Mouse (Mus musculus) right cerebral cortex, postnatal 4 days (tissue): Measurements from ENCODE around the gene Nolc1.

Source experiments
- DNase-seq: peaks from one replicate; pipeline ENCODE4 v3.0.0-alpha.2; 2022

The Nolc1 gene

GRCm38 (mm10) chr19:46075616-46076607 lies at the start of gene Nolc1:
Gene Nolc1, plus strand, starts transcription at chr19:46075863.
- DNase-seq = peak; percentile 99

GRCm38 (mm10) chr19:46026567-46026966 lies 49.1 kb upstream of the Nolc1 start:
- DNase-seq = no peak

- DNase-seq = no peak
These were observed 46.8 kb upstream of the Nolc1 start for GRCm38 (mm10) chr19:46028747-46029320.

- no peak for DNase-seq
These were observed 46.0 kb upstream of the Nolc1 start for GRCm38 (mm10) chr19:46029652-46030051.

- DNase-seq = no peak
These were observed 45.3 kb upstream of the Nolc1 start for GRCm38 (mm10) chr19:46030196-46030983.

GRCm38 (mm10) chr19:46031689-46032432 lies 43.8 kb upstream of the Nolc1 start:
- DNase-seq = no peak

- no peak for DNase-seq
These were observed 42.7 kb upstream of the Nolc1 start for GRCm38 (mm10) chr19:46032731-46033510.

- no peak for DNase-seq
These were observed 41.8 kb upstream of the Nolc1 start for GRCm38 (mm10) chr19:46033911-46034310.

- DNase-seq = no peak
These were observed 39.7 kb upstream of the Nolc1 start for GRCm38 (mm10) chr19:46035971-46036370.

- no peak for DNase-seq
These were observed 39.0 kb upstream of the Nolc1 start for GRCm38 (mm10) chr19:46036477-46037242.

- DNase-seq = no peak
These were observed 38.3 kb upstream of the Nolc1 start for GRCm38 (mm10) chr19:46037243-46037924.

GRCm38 (mm10) chr19:46037925-46038850 lies 37.5 kb upstream of the Nolc1 start:
- DNase-seq = no peak

GRCm38 (mm10) chr19:46038851-46039260 lies 36.8 kb upstream of the Nolc1 start:
- DNase-seq = no peak

GRCm38 (mm10) chr19:46039478-46039877 lies 36.2 kb upstream of the Nolc1 start:
- DNase-seq = peak; percentile 85

- DNase-seq = no peak
These were observed 35.3 kb upstream of the Nolc1 start for GRCm38 (mm10) chr19:46040149-46040902.

GRCm38 (mm10) chr19:46041299-46041932 lies 34.2 kb upstream of the Nolc1 start:
- no peak for DNase-seq

GRCm38 (mm10) chr19:46041933-46042475 lies 33.7 kb upstream of the Nolc1 start:
- DNase-seq = peak; percentile 86
